Mouse (Mus musculus): ENCODE measurements around the gene Clec9a.

DNA sequence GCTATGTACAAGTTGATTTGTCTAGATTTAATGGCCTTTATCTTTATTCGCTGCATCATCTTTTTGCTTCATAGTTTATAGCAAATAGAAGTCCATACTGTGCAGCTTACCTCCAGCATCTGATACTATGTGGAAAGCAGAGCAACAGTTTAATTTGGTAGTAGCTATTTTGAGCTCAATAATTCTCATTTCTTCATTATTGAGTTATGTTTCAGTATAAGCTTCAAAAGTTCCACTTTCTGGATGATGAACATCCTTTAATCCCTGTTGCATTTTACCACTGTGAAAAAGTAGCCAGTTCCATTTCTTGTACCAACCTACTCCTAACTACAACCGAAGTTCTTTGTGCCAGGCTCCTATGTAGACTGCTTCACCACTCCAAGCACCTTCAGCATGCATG lies at the start of gene Clec9a:
- TF ChIP-seq CTCF (IDR thresholded peaks at IDR 0.05; ENCODE audit: extremely low read depth, insufficient read length, insufficient replicate concordance, low read depth, low read length): no peak
- no peak for TF ChIP-seq POLR2A (IDR thresholded peaks at IDR 0.05; ENCODE audit: low read depth, low read length)

Measured in small intestine, adult 2 months (tissue).